ENCODE assay signal across 19 mouse cellular contexts in the genomic region with DNA sequence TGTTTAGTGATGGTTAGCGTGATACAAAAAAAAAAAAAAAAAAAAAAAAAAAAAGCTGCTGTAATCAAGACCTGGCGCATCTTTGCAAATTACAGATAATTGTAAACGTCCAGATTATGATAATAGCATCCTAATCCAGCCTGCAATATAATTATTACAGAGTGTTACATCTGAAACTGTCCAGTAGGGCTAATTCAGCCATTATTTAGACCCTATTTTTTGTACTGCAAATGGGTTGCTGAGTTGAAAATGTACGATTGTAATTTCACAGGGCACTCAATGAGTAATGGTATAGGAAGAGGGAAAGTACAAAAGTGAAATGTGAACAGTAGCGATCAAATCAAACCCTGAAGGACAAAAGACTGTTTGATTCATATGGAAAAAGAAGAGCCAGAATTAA. TPM values are rescaled to one million over a fixed set of nuclear protein-coding genes. Genes with fewer than 3 reads are reported as not detected.
"Had no signal": no experiment of that assay in that cellular context is flagged by ENCODE, and none has a peak within 500 bp of the region (broad histone marks: within the 10 kb centered on the region; RNA-seq: fewer than 3 reads in every experiment).

No protein-coding gene starts in this region.

- H3K9me3 ChIP-seq: limb, embryonic 15.5 days; liver, embryonic 12.5 days; midbrain, embryonic 10.5 days; neural tube, embryonic 12.5 days had no signal

- H3K4me2 ChIP-seq: limb, embryonic 15.5 days; liver, embryonic 12.5 days; lung, embryonic 14.5 days; neural tube, embryonic 12.5 days had no signal

- H3K4me1 ChIP-seq: liver, embryonic 12.5 days; neural tube, embryonic 12.5 days had no signal

- H3K27ac ChIP-seq: left cerebral cortex, adult 2 months; limb, embryonic 15.5 days; liver, embryonic 12.5 days; midbrain, embryonic 10.5 days; neural tube, embryonic 12.5 days had no signal

- H3K9ac ChIP-seq: limb, embryonic 15.5 days; liver, embryonic 12.5 days; lung, embryonic 14.5 days; neural tube, embryonic 12.5 days had no signal

- H3K36me3 ChIP-seq: limb, embryonic 15.5 days; liver, embryonic 12.5 days; midbrain, embryonic 10.5 days; neural tube, embryonic 12.5 days had no signal

- DNase-seq: kidney, adult 8-10 months; kidney, postnatal 4 days; lung, embryonic 14.5 days; lung, postnatal 10 days; lung, postnatal 4 days; right cerebral cortex, adult 18-20 months; thymus, adult 18-20 months; thymus, postnatal 14 days had no signal

- H3K4me3 ChIP-seq: left cerebral cortex, adult 2 months; limb, embryonic 15.5 days; liver, embryonic 12.5 days; midbrain, embryonic 10.5 days; neural tube, embryonic 12.5 days had no signal

- ATAC-seq: liver, embryonic 12.5 days had no signal

RNA-seq across cellular contexts. Expression of a gene that starts 8.6 kb away (rescaled TPM):
- total RNA-seq: megakaryocyte, adult 5-6 weeks; monocyte, adult 5-6 weeks; neutrophil, adult 5-6 weeks had no signal
- polyA plus RNA-seq: kidney, embryonic 16.5 days; liver, embryonic 12.5 days; liver, embryonic 16.5 days; lung, embryonic 14.5 days; midbrain, embryonic 14.5 days; neural tube, embryonic 12.5 days had no signal

RNA-seq across cellular contexts. Expression of a gene that starts 10.2 kb away (rescaled TPM):
- total RNA-seq: megakaryocyte, adult 5-6 weeks; monocyte, adult 5-6 weeks; neutrophil, adult 5-6 weeks had no signal
- polyA plus RNA-seq: liver, embryonic 12.5 days had no signal
